Mouse (Mus musculus): ENCODE measurements around the gene Madcam1. TPM values are rescaled to one million over a fixed set of nuclear protein-coding genes. Genes with fewer than 3 reads are reported as not detected.

Madcam1 gene
- total and polyA plus RNA-seq, 3 experiments: 61.9 to 171 (median 110) TPM

DNA sequence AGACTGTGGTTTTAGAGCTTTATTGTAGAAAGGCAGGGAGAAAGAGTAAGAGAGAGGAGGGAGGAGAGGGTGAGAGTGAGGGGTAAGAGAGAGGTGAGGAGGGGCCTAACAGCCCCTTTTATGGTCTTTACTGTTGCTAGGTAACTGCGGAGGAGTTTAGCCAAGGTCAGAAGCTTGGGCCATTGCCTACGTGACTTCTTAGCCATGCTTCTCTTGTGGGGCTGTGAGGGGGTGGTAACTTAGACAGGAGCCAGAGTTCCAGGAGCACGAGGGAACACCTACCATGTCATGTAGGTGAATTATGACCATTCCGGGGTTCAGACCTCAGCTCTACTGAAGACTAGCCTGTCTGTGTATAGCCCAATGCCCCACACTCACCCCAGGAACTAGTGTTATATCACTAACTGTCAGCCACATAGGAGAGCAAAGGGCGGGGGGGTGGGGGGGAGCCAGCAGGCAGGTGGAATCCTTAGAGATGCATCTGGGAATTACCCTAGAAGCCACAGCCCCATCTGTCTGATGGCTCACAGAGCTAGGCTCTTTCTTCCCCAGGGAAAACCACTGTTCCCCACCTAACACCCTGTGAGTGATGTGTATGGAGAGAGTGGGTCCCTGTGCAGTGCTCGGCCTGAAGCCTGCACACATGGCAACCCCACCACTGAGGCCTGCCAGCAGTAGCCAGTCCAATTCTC lies 7.2 kb downstream of the Madcam1 start:
- Histone ChIP-seq H3K79me2 (replicated peaks; ENCODE audit: control insufficient read depth, extremely low read depth, insufficient read depth, poor library complexity, severe bottlenecking) (0 out of 2 replicates have a peak, but pooled peaks cover 7% of the 10 kb centered on the region), H3K9ac (ENCODE audit: insufficient read depth, low read depth) (peak overlapping the region; percentile 98), H3K27ac (ENCODE audit: insufficient read depth, low read depth) (peak overlapping the region; percentile 70)

DNA sequence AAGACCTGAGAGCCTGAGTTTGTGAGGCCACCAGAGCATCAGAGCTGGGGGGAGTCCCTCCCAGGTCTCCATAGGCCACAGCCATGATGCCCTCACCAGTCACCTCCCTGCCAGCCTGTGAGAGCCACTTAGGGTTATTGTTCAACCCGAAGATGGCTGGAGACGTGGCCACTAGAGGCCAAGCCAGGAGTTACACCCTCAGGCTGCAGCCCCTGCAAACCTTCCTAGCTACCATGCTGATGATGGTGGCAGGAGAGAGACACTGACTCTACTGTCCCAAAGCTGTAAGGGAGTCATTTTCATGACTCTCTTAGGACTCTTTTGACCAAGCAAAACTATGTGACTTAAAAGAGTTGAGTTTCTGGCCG lies 7.7 kb downstream of the Madcam1 start:
- peak; percentile 89 for DNase-seq (ENCODE audit: extremely low read depth)
- H3K9me3 ChIP-seq (replicated peaks; ENCODE audit: low read length): no peaks in the 10 kb centered on the region
- in situ Hi-C loops (cut with MboI; ENCODE audit: low pct_ligation_motif_present, low pct_unique_long_range_greater_than_20kb, low sequenced_read_pairs): no loop called here
- dilution Hi-C loops (cut with MboI; ENCODE audit: extremely low pct_ligation_motif_present, extremely low pct_unique_long_range_greater_than_20kb, low sequenced_read_pairs): no loop called here
- no peaks in the 10 kb centered on the region for H3K27me3 ChIP-seq (replicated peaks)
- H3K79me2 ChIP-seq (replicated peaks; ENCODE audit: control insufficient read depth, extremely low read depth, insufficient read depth, poor library complexity, severe bottlenecking): 0 out of 2 replicates have a peak, but pooled peaks cover 7% of the 10 kb centered on the region
- H3K36me3 ChIP-seq (replicated peaks in 1 of 2; ENCODE audit: control insufficient read depth in 1 of 2, insufficient read depth in 1 of 2, low read length in 1 of 2): peaks cover 12 to 53% of the 10 kb centered on the region in 2 experiments
- peaks cover 11 to 37% of the 10 kb centered on the region in 2 experiments for H3K4me1 ChIP-seq (ENCODE audit: control insufficient read depth in 1 of 2, insufficient read depth in 2 of 2)
- H3K9ac ChIP-seq (ENCODE audit: insufficient read depth, low read depth): no peak overlapping the region
- peak overlapping the region; percentile 82; the same call in 1 of the 2 replicates for H3K4me2 ChIP-seq (ENCODE audit: insufficient read depth, low read depth, poor library complexity, severe bottlenecking)
- no peak for TF ChIP-seq UBTF (IDR thresholded peaks at IDR 0.05; ENCODE audit: low read depth, low read length)
- TF ChIP-seq RAD21 (IDR thresholded peaks at IDR 0.05; ENCODE audit: low read depth, low read length): peak; percentile 2
- TF ChIP-seq GABPA (IDR thresholded peaks at IDR 0.05; ENCODE audit: insufficient replicate concordance, low read depth, low read length): no peak
- no peak; the same call in 1 of the 2 replicates for TF ChIP-seq POLR2AphosphoS2 (IDR thresholded peaks at IDR 0.05; ENCODE audit: low read depth, low read length)
- no peak for TF ChIP-seq MAFK (IDR thresholded peaks at IDR 0.05; ENCODE audit: insufficient replicate concordance, low read length)
- TF ChIP-seq TBP (conservative IDR thresholded peaks at IDR 0.05; ENCODE audit: low read depth, low read length): no peak
- no peak for TF ChIP-seq SMC3 (IDR thresholded peaks at IDR 0.05; ENCODE audit: low read depth, low read length)
- no peak for TF ChIP-seq JUND (conservative IDR thresholded peaks at IDR 0.05; ENCODE audit: low read depth, low read length)
- no peak for TF ChIP-seq MXI1 (IDR thresholded peaks at IDR 0.05; ENCODE audit: low read depth, low read length)
- TF ChIP-seq NRF1 (IDR thresholded peaks at IDR 0.05; ENCODE audit: low read depth, low read length): no peak
- TF ChIP-seq ZNF384 (IDR thresholded peaks at IDR 0.05; ENCODE audit: low read depth, low read length): no peak
- TF ChIP-seq USF2 (conservative IDR thresholded peaks at IDR 0.05; ENCODE audit: low read depth, low read length): no peak
- peak; percentile 34 to 62; a peak in 3 of 4 replicates for TF ChIP-seq CTCF (conservative IDR thresholded peaks at IDR 0.05 in 1 of 2, IDR thresholded peaks at IDR 0.05 in 1 of 2; ENCODE audit: low read depth in 2 of 2, low read length in 2 of 2)
- peak overlapping the region; percentile 70 for H3K27ac ChIP-seq (ENCODE audit: insufficient read depth, low read depth)
- peak overlapping the region in 2 of 3 experiments; percentile 19 to 32 for H3K4me3 ChIP-seq (replicated peaks in 1 of 3; ENCODE audit: low read depth in 2 of 3, low read length in 2 of 3, poor library complexity in 1 of 3)

More for the DNA sequence above, 7.2 kb downstream of the Madcam1 start:
- Histone ChIP-seq H3K4me2 (ENCODE audit: insufficient read depth, low read depth, poor library complexity, severe bottlenecking) (peak overlapping the region; percentile 82), H3K4me3 (replicated peaks in 1 of 3; ENCODE audit: low read depth in 2 of 3, low read length in 2 of 3, poor library complexity in 1 of 3) (peak overlapping the region in 2 of 3 experiments; percentile 95 to 97), H3K27me3 (replicated peaks) (no peaks in the 10 kb centered on the region), H3K4me1 (ENCODE audit: control insufficient read depth in 1 of 2, insufficient read depth in 2 of 2) (peaks cover 12 to 41% of the 10 kb centered on the region in 2 experiments), H3K9me3 (replicated peaks; ENCODE audit: low read length) (no peaks in the 10 kb centered on the region), H3K36me3 (replicated peaks in 1 of 2; ENCODE audit: control insufficient read depth in 1 of 2, insufficient read depth in 1 of 2, low read length in 1 of 2) (peaks cover 12 to 52% of the 10 kb centered on the region in 2 experiments)
- in situ Hi-C loops (cut with MboI; ENCODE audit: low pct_ligation_motif_present, low pct_unique_long_range_greater_than_20kb, low sequenced_read_pairs): no loop called here
- dilution Hi-C loops (cut with MboI; ENCODE audit: extremely low pct_ligation_motif_present, extremely low pct_unique_long_range_greater_than_20kb, low sequenced_read_pairs): no loop called here
- TF ChIP-seq RCOR1 (conservative IDR thresholded peaks at IDR 0.05; ENCODE audit: low read depth, low read length) (no peak), UBTF (IDR thresholded peaks at IDR 0.05; ENCODE audit: low read depth, low read length) (0 out of 2 replicates have a peak, but pooled peaks have one; percentile 7), USF1 (IDR thresholded peaks at IDR 0.05; ENCODE audit: low read depth, low read length) (no peak), ZKSCAN1 (IDR thresholded peaks at IDR 0.05; ENCODE audit: borderline replicate concordance, low read depth, low read length) (no peak), USF2 (conservative IDR thresholded peaks at IDR 0.05; ENCODE audit: low read depth, low read length) (no peak), CHD2 (IDR thresholded peaks at IDR 0.05; ENCODE audit: low read length) (no peak), MXI1 (IDR thresholded peaks at IDR 0.05; ENCODE audit: low read depth, low read length) (no peak), SIN3A (IDR thresholded peaks at IDR 0.05; ENCODE audit: low read length) (peak; percentile 43; the same call in 1 of the 2 replicates), MAFK (IDR thresholded peaks at IDR 0.05; ENCODE audit: insufficient replicate concordance, low read length) (no peak), BHLHE40 (IDR thresholded peaks at IDR 0.05; ENCODE audit: low read depth, low read length) (no peak), POLR2AphosphoS2 (IDR thresholded peaks at IDR 0.05; ENCODE audit: low read depth, low read length) (no peak; the same call in 1 of the 2 replicates), GABPA (IDR thresholded peaks at IDR 0.05; ENCODE audit: insufficient replicate concordance, low read depth, low read length) (no peak), HCFC1 (IDR thresholded peaks at IDR 0.05; ENCODE audit: low read depth, low read length) (no peak), JUND (conservative IDR thresholded peaks at IDR 0.05; ENCODE audit: low read depth, low read length) (no peak), KAT2A (IDR thresholded peaks at IDR 0.05; ENCODE audit: insufficient replicate concordance, low read length) (0 out of 2 replicates have a peak, but pooled peaks have one; percentile 22), JUN (IDR thresholded peaks at IDR 0.05; ENCODE audit: insufficient read depth, low read depth, low read length) (no peak), MAZ (IDR thresholded peaks at IDR 0.05; ENCODE audit: low read depth, low read length) (no peak), IRF4 (IDR thresholded peaks at IDR 0.05; ENCODE audit: low read depth, low read length) (no peak), TBP (conservative IDR thresholded peaks at IDR 0.05; ENCODE audit: low read depth, low read length) (0 out of 2 replicates have a peak, but pooled peaks have one; percentile 29), ZMIZ1 (IDR thresholded peaks at IDR 0.05; ENCODE audit: low read depth, low read length) (peak; percentile 47; the same call in 1 of the 2 replicates), ETS1 (conservative IDR thresholded peaks at IDR 0.05; ENCODE audit: low read depth, low read length) (peak; percentile 60), MAX (IDR thresholded peaks at IDR 0.05; ENCODE audit: low read length) (peak; percentile 75), NELFE (IDR thresholded peaks at IDR 0.05; ENCODE audit: low read depth, low read length) (no peak; the same call in 1 of the 2 replicates), POLR2A (IDR thresholded peaks at IDR 0.05; ENCODE audit: low read depth, low read length) (no peak), CHD1 (IDR thresholded peaks at IDR 0.05; ENCODE audit: low read depth, low read length) (no peak), E2F4 (IDR thresholded peaks at IDR 0.05; ENCODE audit: insufficient replicate concordance, low read depth, low read length) (no peak), SMC3 (IDR thresholded peaks at IDR 0.05; ENCODE audit: low read depth, low read length) (no peak), EP300 (IDR thresholded peaks at IDR 0.05; ENCODE audit: low read length) (peak; percentile 44; the same call in 1 of the 2 replicates), NRF1 (IDR thresholded peaks at IDR 0.05; ENCODE audit: low read depth, low read length) (no peak), TCF12 (IDR thresholded peaks at IDR 0.05; ENCODE audit: low read depth, low read length) (peak; percentile 59), MYC (IDR thresholded peaks at IDR 0.05; ENCODE audit: low read depth, low read length) (0 out of 2 replicates have a peak, but pooled peaks have one; percentile 32)
- DNase-seq (ENCODE audit: extremely low read depth): peak; percentile 81
